Mouse (Mus musculus): ENCODE measurements around the gene Tmem95.

DNA sequence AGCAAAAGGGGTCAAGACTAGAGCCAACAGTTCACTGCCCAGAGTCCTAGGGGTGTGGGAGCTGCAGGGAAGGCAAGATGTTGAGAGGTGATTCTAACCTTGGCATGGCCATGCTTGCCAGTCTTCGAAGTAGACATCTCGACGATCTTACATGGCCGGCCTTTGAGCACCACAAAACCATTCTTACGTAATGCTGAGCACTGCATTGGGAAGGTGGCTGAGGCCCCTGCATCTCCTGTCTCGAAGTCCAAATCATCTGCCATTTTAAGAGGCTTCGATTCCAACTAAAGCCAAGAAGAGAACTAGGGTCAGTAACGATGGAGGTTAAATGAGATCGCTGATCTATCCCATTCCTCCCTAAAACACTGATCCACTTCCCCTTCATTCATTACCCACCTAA, 41.2 kb upstream of the Tmem95 start:
- TF ChIP-seq CTCF (IDR thresholded peaks at IDR 0.05; ENCODE audit: control insufficient read depth, insufficient read depth, low read length) = no peak
- no peak for TF ChIP-seq POLR2A (IDR thresholded peaks at IDR 0.05; ENCODE audit: borderline replicate concordance, control insufficient read depth, low read depth, low read length)
